Mouse (Mus musculus) kidney, adult 8-10 months (tissue): ENCODE results near the gene Coq8b.

Experiments used
- DNase-seq, 2 experiments: peaks; one replicate each; pipeline ENCODE4 v3.0.0; 2022

The Coq8b gene

GRCm38 (mm10) chr7:27274916-27275315, 42.1 kb downstream of the Coq8b start:
- no peak for DNase-seq

DNA sequence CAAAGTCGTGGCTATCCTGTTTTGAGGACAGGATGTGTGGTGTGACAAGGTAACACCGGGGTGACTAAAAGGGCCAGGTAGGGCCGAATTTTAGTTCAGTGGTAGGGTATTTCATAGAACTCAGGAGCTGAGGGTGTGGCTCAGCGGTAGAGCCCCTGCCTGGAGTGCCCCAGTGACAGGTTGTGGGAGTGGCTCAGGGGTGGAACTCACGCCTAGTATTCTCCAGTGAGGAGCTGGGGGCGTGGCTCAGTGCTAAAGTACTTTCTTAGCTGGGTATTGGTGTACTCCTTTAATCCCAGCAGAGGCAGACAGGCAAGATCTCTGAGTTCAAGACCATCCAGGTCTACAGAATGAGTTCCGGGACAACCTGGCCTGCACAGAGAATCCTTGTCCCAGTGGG, 43.2 kb downstream of the Coq8b start:
- DNase-seq, result no peak

DNA sequence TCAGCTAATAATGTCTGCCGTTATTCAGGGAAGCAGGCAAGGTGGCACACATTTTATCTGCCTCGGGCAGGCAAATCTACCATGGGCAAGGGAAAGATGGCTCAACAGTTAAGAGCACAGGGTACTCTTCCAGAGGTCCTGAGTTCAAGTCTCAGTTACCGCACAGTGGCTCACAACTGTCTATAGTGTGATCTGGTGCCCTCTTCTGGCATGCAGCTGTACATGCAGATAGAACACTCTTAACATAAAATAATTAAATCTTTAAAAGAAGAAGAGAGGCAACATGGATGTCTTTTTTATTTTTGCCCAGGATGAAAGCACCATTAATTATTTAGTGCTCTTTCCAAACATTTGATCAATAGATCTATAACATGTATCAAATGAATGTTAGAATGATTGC, 44.4 kb downstream of the Coq8b start:
- no peak for DNase-seq

DNA sequence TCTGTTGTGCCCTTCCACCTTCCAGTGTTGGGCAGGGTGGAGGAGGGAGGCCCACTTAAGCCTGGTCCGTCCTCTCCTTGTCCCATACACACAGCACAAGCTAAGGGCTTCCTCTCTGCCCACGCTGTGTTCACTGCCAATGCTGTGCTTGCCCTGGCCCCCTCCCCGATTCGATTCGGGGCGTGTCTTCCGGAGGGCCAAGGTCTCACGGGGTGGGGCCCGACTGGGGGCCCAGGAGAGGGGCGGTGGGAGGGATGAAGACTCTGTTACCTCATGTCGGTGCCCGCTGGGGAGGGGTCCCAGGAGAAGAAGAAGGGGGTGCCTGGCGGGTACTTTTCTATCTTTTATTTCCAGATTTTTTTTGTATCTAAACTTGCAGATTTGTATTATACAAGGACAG, 48.9 kb downstream of the Coq8b start:
- no peak for DNase-seq

DNA sequence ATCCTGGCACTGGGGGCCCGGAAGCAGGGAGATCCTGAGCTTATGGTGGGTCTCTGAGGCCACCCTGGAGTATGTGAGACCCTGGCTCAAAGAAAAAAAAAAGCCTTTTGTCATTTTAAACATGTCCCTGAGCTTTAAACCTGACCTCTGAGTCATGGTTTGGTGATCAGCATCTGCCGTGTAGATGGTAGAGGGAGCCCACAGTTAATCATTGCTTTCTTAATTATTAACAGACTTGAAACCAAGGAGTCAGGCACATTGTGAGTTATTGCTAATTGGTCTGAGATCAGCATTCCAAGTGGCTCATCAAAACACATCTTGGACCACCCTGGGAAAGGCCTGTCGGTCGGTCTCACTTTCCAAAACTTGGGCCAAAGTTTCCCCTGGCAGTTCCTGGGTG, 49.4 kb downstream of the Coq8b start:
- DNase-seq, result peak in 1 of 2 experiments; percentile 41

DNA sequence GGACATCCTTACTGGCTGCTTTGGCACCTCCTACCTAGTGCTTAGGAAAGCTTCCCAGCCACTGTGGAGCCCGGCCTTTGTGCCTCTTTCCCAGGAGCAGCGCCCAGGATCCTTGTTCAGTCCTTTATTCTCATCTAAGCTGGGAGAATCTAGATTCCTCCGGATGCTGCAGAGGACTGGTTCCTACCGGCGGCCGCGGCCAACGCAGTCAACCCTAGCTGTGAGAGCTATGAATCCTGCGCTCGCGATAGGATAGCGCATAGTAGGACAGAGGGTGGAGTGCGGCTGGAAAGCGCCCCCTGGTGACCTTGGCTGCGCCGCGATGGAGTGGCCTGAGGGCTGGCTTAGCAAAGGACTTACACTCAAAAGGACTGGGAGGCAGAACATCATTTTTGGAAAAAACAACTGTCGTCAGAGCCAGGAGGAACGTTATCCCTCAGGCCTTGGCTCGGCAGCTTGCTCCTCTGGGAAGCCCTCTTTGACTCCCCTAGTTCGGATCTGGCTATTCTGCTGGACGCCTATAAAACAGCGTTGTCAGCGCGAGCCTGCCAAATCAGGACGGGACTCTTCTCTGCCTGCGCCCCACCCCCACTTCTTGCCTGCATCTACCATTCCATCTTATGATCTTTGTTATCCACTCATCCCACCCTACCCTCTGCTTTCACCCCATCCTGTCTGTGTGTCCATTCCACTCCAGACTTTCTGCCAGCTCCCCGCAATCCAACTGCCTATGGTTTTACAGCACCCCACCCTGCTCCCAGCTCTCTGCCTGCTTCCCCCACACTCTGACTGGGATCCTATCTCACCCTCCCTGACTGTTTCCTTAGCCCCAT, 52.3 kb downstream of the Coq8b start:
- no peak for DNase-seq

- DNase-seq, result peak; percentile 52 to 80
Measured at GRCm38 (mm10) chr7:27285698-27286066, 52.9 kb downstream of the Coq8b start.

DNA sequence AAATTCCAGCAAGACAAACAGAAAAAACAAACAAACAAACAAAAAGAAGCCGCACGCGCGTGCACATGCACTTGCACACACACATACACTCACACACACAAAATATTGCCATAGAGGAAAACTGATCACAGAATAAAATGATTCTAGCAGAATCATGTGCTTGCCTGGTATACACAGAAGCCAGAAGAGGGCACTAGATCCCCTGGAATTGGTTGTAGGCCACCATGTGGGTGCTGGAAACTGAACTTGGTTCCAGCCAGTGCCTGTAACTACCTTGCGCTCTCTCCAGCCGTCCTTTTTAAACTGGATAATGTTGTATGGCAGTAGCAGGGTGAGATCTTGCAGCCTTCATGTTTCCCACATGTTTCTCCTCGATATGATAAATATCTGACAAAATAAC, 55.9 kb downstream of the Coq8b start:
- DNase-seq, result no peak

GRCm38 (mm10) chr7:27290555-27290954, 57.7 kb downstream of the Coq8b start:
- no peak for DNase-seq

DNA sequence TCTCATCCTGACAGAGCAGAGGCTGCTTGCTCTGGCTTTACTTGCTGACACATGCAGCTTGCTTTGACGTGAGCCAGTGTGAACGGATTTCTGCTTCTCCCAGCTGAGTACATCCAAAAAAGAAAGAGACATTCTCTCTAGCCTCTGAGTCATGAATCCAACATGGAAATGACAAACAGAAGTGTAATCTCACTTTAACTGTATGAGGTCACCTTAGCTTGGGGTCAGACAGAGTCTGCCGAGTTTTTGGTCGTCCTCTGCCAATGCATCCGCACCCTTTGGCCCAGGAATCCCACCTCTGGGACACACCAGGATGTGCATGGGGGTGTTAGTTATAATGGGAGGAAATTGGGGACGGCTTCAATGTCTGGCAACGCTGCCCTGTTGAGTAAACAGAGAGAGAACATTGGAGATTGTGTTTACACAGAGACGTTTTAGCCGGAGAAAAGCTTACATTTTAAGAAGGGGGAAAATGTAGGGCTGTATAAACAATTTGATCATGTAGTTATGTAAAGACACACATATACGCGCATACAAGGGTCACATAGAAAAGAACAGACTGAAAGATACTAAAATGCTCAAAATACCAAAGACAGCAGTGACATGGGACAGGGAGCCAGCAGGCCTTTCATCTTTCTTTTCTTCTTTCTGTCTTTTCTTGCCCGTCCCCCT, 59.1 kb downstream of the Coq8b start:
- DNase-seq, result no peak

DNA sequence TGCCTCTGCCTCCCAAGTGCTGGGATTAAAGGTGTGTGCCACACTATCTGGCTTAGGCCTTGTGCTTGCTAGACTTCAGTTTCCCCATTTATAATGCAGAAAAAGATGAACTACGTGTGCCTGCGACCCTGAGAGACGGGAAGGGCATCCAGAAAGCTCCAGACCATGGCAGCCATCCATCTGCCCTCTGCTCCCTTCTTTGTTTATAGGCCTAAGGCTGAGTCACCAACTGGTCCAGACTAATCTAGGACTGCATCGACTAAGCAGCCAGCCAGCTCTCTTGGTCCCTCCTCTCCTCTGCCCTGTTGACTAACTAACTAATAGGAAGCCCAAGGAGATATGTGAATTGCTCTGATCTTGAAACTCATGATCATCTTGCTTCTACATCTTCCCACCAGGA, 63.1 kb downstream of the Coq8b start:
- DNase-seq, result no peak

DNA sequence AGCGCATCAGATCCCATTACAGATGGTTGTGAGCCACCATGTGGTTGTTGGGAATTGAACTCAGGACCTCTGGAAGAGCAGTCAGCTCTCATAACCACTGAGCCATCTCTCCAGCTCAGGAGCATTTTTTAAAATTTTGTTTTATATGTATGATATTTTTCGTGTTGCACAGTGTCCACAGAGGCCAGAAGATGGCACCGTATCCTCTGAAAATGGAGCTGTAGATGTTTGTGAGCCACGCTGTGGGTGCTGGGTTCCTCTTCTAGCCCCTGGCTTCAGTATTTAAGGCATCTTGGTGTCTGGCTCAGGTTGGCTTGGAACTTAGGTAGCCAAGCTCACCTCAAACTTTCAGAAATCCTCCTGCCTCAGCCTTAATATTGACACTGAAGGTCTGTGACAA, 63.7 kb downstream of the Coq8b start:
- DNase-seq, result no peak

- DNase-seq, result no peak
Measured at GRCm38 (mm10) chr7:27298033-27298610, 65.3 kb downstream of the Coq8b start.

- DNase-seq, result no peak
Measured at GRCm38 (mm10) chr7:27298816-27299215, 66.0 kb downstream of the Coq8b start.

DNA sequence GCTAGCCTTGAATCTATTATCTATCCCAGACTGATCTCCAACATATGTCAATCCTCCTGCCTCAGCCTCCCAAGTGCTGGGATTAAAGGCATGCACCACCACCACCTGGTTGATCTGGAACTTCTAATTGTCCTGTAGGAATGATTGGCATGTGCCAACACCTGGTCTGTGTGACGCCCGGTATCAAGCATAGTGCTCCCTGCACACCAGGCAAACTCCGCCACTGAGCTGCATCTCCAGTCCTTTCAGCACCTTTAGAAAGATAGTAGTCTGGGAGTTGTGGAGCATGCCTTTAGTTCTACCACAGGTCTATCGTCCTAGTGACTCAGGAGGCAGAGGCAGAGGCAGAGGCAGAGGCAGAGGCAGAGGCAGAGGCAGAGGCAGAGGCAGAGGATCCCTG, 67.5 kb downstream of the Coq8b start:
- no peak for DNase-seq

DNA sequence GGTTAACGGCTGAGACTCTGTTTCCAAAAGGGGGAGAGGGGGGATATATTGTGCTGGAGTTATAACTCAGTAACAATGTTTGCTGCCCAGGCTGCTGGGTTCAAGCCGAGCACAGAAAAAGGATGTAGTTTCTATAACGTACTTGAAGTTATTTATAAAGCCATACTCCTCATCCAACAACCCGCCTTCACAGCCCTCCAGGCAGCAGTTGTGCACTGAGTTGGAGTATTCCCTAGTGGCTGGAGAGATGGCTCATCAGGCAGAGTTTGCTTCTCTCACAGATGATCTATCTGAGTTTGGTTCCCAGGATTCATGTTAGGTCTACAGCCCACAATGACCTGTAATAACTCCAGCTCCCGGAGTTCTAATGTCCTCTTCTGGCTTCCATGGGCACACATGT, 68.0 kb downstream of the Coq8b start:
- no peak for DNase-seq

- peak; percentile 50 to 75 for DNase-seq
Measured at GRCm38 (mm10) chr7:27302172-27302571, 69.3 kb downstream of the Coq8b start.

DNA sequence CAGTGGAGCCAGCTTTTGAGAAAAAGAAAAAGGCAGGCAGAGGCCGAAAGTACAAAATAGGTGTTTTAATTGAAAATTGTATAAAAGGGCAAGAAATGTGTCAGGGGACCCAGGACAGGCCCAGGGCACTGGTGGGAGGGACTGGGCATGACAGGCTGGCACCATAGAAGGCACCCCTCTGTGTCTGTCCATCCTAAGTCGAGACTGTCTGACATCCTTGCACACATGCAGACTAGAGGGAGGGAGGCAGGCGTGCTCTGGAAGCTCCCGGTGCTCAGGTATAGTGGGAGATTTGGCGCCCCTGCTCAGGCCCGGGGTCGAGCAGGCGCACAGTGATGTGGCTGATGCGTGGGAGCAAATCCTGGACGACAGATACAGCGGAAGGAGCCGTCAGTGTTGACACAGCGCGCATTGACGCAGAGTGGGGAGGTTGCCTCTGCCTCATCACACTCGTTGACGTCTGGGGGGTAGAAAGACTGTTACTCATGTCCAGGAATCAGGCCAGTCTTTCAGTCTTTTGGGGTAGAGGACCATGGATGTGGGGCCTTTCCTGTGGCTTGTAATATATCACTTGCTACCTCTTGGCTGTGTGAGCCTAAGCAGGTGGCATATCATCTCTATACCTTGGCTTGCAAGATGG, 72.4 kb downstream of the Coq8b start:
- no peak for DNase-seq

- no peak for DNase-seq
Measured at GRCm38 (mm10) chr7:27306161-27307160, 73.6 kb downstream of the Coq8b start.

DNA sequence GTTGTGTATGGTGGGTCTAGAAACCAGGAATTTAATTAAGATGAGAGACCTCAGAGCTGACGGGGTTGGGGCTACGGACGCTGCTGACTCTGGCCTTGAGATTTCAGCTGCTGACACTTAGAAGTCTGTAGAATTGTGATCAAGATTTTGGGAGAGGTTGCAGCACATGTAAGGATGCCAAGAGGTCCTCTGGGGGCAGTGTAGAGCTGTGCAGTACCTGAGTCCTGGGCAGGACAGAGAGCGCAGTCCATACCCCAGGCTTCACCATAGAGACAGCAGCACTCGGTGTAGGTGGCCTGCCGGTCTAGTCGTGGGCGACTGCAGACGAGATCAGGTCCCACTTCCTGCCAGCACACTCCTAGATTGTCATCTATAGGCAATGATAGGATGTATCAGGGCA, 74.7 kb downstream of the Coq8b start:
- no peak for DNase-seq
